Mouse (Mus musculus) lung, postnatal 0 days (tissue): ENCODE data around the gene Poldip3.

Experiments
- CTCF ChIP-seq: IDR thresholded peaks from 2 replicates; pipeline ENCODE4 v1.5.1; 2016; ENCODE audit warnings: antibody characterized with exemption, mild to moderate bottlenecking
- EP300 ChIP-seq: IDR thresholded peaks from 2 replicates; pipeline ENCODE4 v1.6.1; 2016; ENCODE audit warnings: antibody characterized with exemption, mild to moderate bottlenecking, control low read depth

DNA sequence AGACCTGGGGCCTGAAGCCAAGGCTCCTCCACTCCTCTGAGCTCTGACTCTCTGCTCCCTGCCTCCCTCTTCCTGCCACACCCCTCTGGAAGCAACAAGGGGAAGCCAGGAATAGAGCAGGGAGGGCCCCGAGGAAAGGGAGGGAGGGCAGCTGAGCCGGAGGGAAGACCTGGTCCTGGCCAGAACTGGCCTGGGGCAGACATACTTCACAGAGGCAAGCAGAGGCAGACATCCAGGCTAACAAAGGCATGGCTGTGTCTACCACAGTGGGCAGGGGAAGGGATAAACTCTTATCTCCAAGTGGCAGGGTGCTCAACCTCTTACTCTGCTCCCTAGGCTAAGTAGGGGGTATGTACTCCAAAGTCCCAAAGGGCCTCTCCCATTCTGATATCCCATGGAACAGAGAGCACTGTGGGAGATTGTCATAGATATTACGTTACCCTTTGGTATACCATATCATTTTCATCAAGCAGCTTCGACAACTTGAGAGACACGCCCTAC lies 15.8 kb upstream of the Poldip3 start:
- TF ChIP-seq CTCF: no peak
- TF ChIP-seq EP300: 0 out of 2 replicates have a peak, but pooled peaks have one; percentile 11
